Mouse (Mus musculus): ENCODE measurements around the gene Col4a2. TPM values are rescaled to one million over a fixed set of nuclear protein-coding genes. Genes with fewer than 3 reads are reported as not detected.

The Col4a2 gene
- polyA plus RNA-seq, 1 experiment from 2014 or later: 52.5 TPM

DNA sequence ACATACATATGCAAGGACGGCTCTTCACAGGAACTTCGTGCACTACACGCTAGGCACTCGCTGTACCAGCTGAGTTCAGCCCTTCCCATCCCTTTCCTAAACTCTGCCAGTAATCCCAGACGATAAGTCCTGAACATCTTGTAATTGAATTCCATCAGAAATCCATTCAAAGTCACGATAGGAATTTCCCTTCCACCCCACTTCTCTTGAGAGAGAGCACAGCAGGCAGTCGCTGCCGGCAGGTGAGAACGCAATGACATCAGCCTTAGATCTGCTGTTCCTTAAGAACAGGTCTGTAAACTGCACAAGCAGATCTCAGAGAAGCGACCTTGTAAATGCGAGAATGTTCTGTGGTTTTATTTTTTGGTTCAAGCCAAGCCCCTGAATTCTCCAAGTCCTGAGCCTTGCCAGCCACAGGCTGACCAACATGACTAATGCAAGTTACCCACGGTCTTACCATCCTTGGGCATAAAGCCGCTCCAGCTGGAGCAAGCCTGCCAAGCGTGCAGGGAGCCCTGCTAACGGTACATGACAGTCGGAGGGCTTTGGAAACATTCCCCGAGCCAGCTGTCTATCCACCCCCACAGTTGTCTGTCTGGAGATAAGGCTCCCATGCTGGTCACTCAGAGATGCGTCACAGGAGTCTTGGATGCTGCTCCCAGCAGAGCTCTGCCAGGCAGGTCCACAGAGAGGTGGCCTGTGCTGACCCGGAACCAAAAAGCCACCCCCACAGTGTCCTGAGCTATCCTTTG, 69.6 kb downstream of the Col4a2 start:
- Histone ChIP-seq H3K4me2 (no peak overlapping the region), H3K36me3 (no peaks in the 10 kb centered on the region), H3K4me1 (replicated peaks) (peaks cover 14% of the 10 kb centered on the region), H3K9ac (no peak overlapping the region), H3K27me3 (no peaks in the 10 kb centered on the region), H3K4me3 (no peak overlapping the region), H3K9me3 (no peaks in the 10 kb centered on the region), H3K27ac (replicated peaks) (peak overlapping the region; percentile 18)
- ATAC-seq (ENCODE audit: low read depth): no peak; the same call in 1 of the 2 replicates
- WGBS: 55% methylated on average over 19 of the region's 19 CpGs

DNA sequence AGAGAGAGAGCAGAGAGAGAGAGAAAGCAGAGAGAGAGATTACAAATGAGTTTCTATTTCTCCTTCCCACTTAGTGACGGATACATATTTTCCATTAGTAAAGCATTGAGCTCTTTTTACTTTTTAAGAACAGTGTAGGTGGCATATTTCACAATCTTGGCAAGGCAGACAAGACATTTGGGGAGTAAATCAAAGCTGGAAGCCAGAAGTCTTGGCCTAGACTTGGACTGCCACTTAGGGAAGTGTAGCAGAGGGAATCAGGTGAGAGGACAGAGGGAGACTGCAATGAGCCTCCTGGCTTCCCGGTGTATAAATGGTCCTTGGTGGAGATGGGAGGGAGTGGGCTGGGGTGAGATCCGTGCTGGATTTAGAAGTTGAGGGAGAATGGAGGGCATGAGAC, 70.3 kb downstream of the Col4a2 start:
- peaks cover 14% of the 10 kb centered on the region for H3K4me1 ChIP-seq (replicated peaks)

DNA sequence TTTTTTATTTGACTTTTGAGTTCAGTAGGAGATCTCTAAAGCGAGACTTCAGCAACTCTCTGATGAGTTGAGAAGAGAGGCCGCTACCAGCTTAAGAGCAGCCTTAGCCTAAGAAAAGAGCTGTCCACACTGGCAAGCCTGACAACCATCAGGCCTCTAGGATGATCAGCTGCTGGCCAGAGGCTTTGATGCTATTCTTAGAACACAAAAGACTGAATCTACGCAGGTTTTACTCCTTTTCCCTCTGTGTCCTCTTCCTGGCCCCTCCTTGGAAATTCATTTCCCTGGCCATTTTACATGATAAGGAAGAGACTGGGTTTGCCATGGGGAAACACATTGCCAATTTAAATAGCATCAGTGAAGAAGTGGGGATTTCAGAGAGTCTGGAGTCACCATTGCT, 70.8 kb downstream of the Col4a2 start:
- peaks cover 14% of the 10 kb centered on the region for H3K4me1 ChIP-seq (replicated peaks)
- WGBS: 67% methylated on average over 3 of the region's 3 CpGs
- H3K9me3 ChIP-seq: no peaks in the 10 kb centered on the region
- H3K27me3 ChIP-seq: no peaks in the 10 kb centered on the region
- H3K4me2 ChIP-seq: no peak overlapping the region
- ATAC-seq (ENCODE audit: low read depth): no peak
- H3K27ac ChIP-seq (replicated peaks): 0 out of 2 replicates have a peak overlapping the region, but pooled peaks have one; percentile 33
- H3K4me3 ChIP-seq: no peak overlapping the region
- no peaks in the 10 kb centered on the region for H3K36me3 ChIP-seq
- H3K9ac ChIP-seq: no peak overlapping the region

More for the DNA sequence above, 70.3 kb downstream of the Col4a2 start:
- Histone ChIP-seq H3K36me3 (no peaks in the 10 kb centered on the region), H3K4me2 (no peak overlapping the region), H3K9ac (no peak overlapping the region), H3K4me3 (no peak overlapping the region), H3K27ac (replicated peaks) (no peak overlapping the region), H3K27me3 (no peaks in the 10 kb centered on the region), H3K9me3 (no peaks in the 10 kb centered on the region)
- no peak for ATAC-seq (ENCODE audit: low read depth)
- 47% methylated on average over 3 of the region's 3 CpGs for WGBS

DNA sequence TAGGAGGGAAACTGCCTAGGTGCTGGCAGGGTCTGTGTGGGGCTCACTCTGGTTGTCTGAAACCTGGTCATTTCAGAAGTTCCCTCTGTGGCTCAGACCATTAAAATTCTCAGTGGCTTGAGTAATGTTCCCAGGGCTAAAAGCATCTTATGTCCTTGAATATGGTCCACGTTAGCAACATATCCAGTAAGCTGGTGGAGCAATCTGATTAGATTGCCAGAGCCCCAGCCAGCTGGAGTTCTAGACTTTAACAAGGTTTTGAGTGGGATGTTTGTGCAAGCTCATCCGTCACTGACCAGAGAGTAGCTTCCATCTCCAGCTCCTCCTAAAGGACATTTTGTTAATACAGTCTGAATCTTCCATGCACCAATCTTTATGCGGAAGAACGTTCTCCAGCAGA, 72.2 kb downstream of the Col4a2 start:
- H3K4me3 ChIP-seq: no peak overlapping the region
- H3K9me3 ChIP-seq: no peaks in the 10 kb centered on the region
- no peak overlapping the region for H3K9ac ChIP-seq
- no peaks in the 10 kb centered on the region for H3K36me3 ChIP-seq
- H3K27ac ChIP-seq (replicated peaks): no peak overlapping the region
- 87% methylated on average over 4 of the region's 4 CpGs for WGBS
- H3K27me3 ChIP-seq: no peaks in the 10 kb centered on the region
- peaks cover 14% of the 10 kb centered on the region for H3K4me1 ChIP-seq (replicated peaks)
- H3K4me2 ChIP-seq: no peak overlapping the region
- ATAC-seq (ENCODE audit: low read depth): no peak

- WGBS: 64% methylated on average over 9 of the region's 9 CpGs
- Histone ChIP-seq H3K4me1 (replicated peaks) (peaks cover 14% of the 10 kb centered on the region), H3K9me3 (no peaks in the 10 kb centered on the region), H3K4me2 (no peak overlapping the region), H3K27ac (replicated peaks) (no peak overlapping the region), H3K36me3 (no peaks in the 10 kb centered on the region), H3K27me3 (no peaks in the 10 kb centered on the region), H3K4me3 (no peak overlapping the region), H3K9ac (no peak overlapping the region)
- ATAC-seq (ENCODE audit: low read depth): no peak
Observed at GRCm38 (mm10) chr8:11385272-11385905, 72.8 kb downstream of the Col4a2 start.

DNA sequence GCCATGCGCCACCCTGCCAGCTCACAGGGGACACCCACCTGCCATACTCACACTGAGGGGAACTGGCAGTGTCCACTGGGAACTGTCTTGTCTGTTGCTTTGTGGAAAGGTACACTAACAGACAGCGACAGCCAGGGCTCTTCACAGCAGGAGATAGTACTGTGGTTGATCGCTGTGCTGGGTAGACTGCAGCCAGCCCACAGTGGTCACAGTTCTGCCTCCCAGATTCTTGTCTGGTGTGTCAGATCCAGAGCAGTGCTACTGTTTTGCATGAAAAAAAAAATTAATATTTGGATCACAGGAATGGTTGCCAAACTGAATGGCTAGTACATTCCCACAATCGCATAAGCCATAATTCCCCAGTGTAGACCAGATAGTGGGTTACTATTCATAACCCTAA, 74.7 kb downstream of the Col4a2 start:
- WGBS: 84% methylated on average over 4 of the region's 4 CpGs
- Histone ChIP-seq H3K9ac (no peak overlapping the region), H3K36me3 (no peaks in the 10 kb centered on the region), H3K4me2 (no peak overlapping the region), H3K9me3 (peaks cover 4% of the 10 kb centered on the region; the same call in 1 of the 2 replicates), H3K27ac (replicated peaks) (no peak overlapping the region), H3K4me1 (replicated peaks) (peaks cover 5% of the 10 kb centered on the region), H3K4me3 (no peak overlapping the region), H3K27me3 (no peaks in the 10 kb centered on the region)
- no peak for ATAC-seq (ENCODE audit: low read depth)

DNA sequence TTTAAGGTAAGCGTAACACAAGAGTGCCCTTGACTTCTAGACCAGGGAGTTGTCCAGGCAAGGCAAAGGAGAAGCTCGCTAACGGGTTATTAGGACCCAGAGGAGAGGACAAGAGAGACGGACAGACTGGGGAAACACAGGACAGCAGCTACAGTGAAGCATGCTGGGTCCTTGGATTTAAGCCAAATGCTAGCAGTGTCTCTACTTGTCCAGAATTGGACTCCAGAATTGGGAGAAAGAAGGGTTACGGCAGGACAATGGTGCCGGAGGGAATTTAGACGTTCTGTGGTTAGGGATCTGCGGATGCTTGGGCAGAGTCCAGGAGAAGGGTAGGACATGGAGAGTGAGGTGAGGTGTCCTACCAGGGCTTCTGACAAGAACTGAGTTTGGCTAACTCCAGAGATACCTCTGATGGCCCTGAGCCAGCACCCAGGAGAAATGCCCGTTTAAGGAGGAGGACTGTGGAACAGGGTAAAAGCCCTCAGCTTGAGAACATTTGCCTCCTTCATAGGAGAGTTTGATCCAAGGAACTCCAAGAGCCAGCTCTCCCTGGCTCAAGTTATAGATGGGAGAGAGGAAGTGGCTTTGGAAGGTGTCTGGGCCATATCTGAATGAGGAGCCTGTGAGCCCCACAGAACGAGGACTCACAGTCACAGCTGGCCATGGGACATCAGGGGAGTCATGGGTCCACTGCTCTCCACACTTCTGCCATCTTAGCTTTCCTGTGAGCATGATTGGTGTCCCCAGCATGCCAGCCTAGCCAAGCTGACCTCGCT, 76.9 kb downstream of the Col4a2 start:
- H3K9ac ChIP-seq: no peak overlapping the region
- 0 out of 2 replicates have a peak, but pooled peaks cover 6% of the 10 kb centered on the region for H3K4me1 ChIP-seq (replicated peaks)
- no peaks in the 10 kb centered on the region for H3K36me3 ChIP-seq
- peaks cover 4% of the 10 kb centered on the region; the same call in 1 of the 2 replicates for H3K9me3 ChIP-seq
- no peak overlapping the region for H3K27ac ChIP-seq (replicated peaks)
- H3K4me3 ChIP-seq: no peak overlapping the region
- H3K27me3 ChIP-seq: no peaks in the 10 kb centered on the region
- 86% methylated on average over 11 of the region's 11 CpGs for WGBS
- no peak overlapping the region for H3K4me2 ChIP-seq
- no peak for ATAC-seq (ENCODE audit: low read depth)

- Histone ChIP-seq H3K4me3 (no peak overlapping the region), H3K9ac (no peak overlapping the region), H3K9me3 (peaks cover 4% of the 10 kb centered on the region; the same call in 1 of the 2 replicates), H3K27ac (replicated peaks) (no peak overlapping the region), H3K4me2 (no peak overlapping the region), H3K4me1 (replicated peaks) (0 out of 2 replicates have a peak, but pooled peaks cover 6% of the 10 kb centered on the region), H3K36me3 (no peaks in the 10 kb centered on the region), H3K27me3 (no peaks in the 10 kb centered on the region)
- WGBS: 12% methylated on average over 1 of the region's 1 CpGs
- ATAC-seq (ENCODE audit: low read depth): no peak
Observed at GRCm38 (mm10) chr8:11392739-11393138, 80.1 kb downstream of the Col4a2 start.

GRCm38 (mm10) chr8:11393161-11393560, 80.6 kb downstream of the Col4a2 start:
- Histone ChIP-seq H3K36me3 (no peaks in the 10 kb centered on the region), H3K4me3 (no peak overlapping the region)
- ATAC-seq (ENCODE audit: low read depth): no peak

DNA sequence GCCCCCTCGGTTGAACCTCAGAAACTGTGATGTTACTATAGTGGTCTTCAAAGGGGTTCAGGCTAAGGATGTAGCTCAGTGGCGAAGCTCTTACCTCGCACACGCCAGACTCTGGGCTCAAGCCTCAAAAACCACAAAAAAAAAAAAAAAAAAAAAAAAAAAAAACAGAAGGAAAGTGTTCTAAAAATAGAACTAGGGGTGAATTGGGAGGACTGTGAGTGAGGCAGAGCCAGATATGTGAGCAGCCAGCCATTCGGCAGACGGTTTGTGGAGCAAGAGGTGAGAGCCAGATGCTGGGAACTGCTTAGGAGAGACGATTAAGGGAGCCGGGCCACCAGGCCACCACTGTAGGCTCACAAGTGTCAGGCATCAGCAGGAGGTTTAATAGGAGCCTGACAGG, 81.0 kb downstream of the Col4a2 start:
- Histone ChIP-seq H3K27ac (replicated peaks) (no peak overlapping the region), H3K36me3 (no peaks in the 10 kb centered on the region), H3K4me3 (no peak overlapping the region), H3K4me1 (replicated peaks) (0 out of 2 replicates have a peak, but pooled peaks cover 6% of the 10 kb centered on the region), H3K27me3 (no peaks in the 10 kb centered on the region), H3K9me3 (peaks cover 4% of the 10 kb centered on the region; the same call in 1 of the 2 replicates), H3K4me2 (no peak overlapping the region), H3K9ac (no peak overlapping the region)
- 66% methylated on average over 8 of the region's 8 CpGs for WGBS
- no peak for ATAC-seq (ENCODE audit: low read depth)

More at GRCm38 (mm10) chr8:11393161-11393560, 80.6 kb downstream of the Col4a2 start:
- H3K9ac ChIP-seq: no peak overlapping the region
- no peaks in the 10 kb centered on the region for H3K27me3 ChIP-seq
- H3K4me1 ChIP-seq (replicated peaks): 0 out of 2 replicates have a peak, but pooled peaks cover 6% of the 10 kb centered on the region
- no peak overlapping the region for H3K27ac ChIP-seq (replicated peaks)
- 63% methylated on average over 7 of the region's 7 CpGs for WGBS
- peaks cover 4% of the 10 kb centered on the region; the same call in 1 of the 2 replicates for H3K9me3 ChIP-seq
- no peak overlapping the region for H3K4me2 ChIP-seq

GRCm38 (mm10) chr8:11394773-11395172, 82.2 kb downstream of the Col4a2 start:
- Histone ChIP-seq H3K9me3 (peaks cover 4% of the 10 kb centered on the region; the same call in 1 of the 2 replicates), H3K27me3 (no peaks in the 10 kb centered on the region), H3K4me3 (no peak overlapping the region), H3K27ac (replicated peaks) (no peak overlapping the region), H3K4me2 (no peak overlapping the region), H3K9ac (no peak overlapping the region), H3K36me3 (no peaks in the 10 kb centered on the region), H3K4me1 (replicated peaks) (peaks cover 10% of the 10 kb centered on the region)
- WGBS: 69% methylated on average over 9 of the region's 9 CpGs
- no peak for ATAC-seq (ENCODE audit: low read depth)

DNA sequence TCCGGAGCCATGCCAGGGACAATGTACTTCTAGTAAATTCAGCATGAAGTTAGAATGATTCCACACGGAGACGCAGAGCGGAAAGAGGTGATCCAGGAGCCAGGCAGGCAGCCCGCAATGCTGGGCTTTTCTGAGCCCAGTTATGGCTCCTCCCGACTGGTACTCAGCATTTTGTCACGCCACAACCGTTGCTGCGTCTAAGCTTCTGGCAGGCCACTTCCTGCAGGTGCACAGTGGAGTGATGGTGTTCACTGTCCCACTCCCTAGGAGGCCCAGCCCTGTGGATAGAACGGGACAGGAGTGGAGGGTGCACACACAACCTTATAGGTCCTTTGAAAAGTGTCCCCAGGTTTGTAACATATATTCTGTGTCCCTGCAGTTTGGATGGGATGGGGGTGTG, 83.0 kb downstream of the Col4a2 start:
- H3K4me1 ChIP-seq (replicated peaks): peaks cover 13% of the 10 kb centered on the region
- H3K27ac ChIP-seq (replicated peaks): no peak overlapping the region
- H3K4me3 ChIP-seq: no peak overlapping the region

More for the DNA sequence above, 83.0 kb downstream of the Col4a2 start:
- peaks cover 4% of the 10 kb centered on the region; the same call in 1 of the 2 replicates for H3K9me3 ChIP-seq
- ATAC-seq (ENCODE audit: low read depth): no peak
- H3K36me3 ChIP-seq: no peaks in the 10 kb centered on the region
- WGBS: 84% methylated on average over 10 of the region's 10 CpGs
- H3K4me2 ChIP-seq: no peak overlapping the region
- no peaks in the 10 kb centered on the region for H3K27me3 ChIP-seq
- H3K9ac ChIP-seq: no peak overlapping the region

Data from neural tube, embryonic 13.5 days (tissue).